Mouse (Mus musculus): ENCODE measurements at regions not wholly inside any gene's neighbourhood (a gene's known extent, or its start where the extent isn't known, plus 50 kb on each side); places are given as distances from the start of the nearest gene placed in this dataset.

- DNase-seq (ENCODE audit: low spot score in 2 of 2) = no peak
Measured at GRCm38 (mm10) chr2:114828192-114828591, 173.4 kb upstream of the Dph6 start.

DNA sequence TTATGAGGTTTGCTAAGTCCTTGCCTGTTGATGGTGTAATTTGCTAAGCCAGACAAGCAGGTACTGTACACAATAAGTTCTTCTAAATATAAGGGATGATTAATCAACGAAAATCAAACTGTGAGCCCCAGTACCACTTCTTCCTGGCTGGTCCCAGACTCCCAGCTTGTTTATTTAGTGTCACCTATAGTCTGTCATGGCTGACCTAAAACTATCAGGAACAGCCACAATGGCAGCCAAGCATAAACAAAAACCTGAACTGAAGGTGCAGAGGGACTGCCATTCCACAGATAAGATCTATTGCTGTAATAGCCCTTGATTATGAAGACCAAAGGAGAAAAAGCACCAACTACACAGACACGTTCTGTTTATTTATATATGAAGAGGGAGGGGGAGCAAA, 180.9 kb upstream of the Dph6 start:
- DNase-seq (ENCODE audit: low spot score in 2 of 2) = no peak

DNA sequence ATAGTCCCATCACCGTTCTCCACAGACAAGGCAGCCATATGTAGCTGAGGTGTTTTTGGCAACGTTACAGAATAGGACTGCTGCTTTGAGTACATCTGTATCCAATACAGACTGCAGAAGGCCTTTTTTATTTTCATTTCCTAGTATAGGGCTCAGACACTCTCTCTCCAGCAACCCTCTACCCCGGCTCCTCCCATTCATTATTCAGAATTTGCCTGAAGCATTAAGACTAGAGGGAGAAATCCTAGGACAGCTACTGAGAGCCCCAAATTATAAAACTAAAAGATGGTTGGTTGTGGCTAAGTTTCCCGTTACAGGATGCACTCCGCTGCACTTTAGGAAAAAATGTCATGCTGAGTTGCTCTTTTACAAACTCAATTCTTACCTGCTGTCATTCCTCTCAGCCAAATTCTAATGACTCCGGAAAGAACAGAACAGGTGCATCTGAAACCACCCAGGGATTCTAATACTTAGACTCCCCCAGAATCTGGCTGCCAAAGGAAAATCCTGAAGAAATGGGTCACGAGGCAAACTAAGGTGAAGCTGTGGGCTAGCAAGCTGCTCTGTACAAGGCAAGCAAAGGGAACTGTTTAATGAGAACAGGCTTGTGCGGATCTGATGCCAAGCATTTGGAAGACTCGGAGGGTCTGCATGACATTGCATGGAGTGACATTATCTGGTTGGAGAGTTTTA, 189.1 kb upstream of the Dph6 start:
- DNase-seq (ENCODE audit: low spot score in 2 of 2) = no peak

- DNase-seq (ENCODE audit: low spot score in 2 of 2) = no peak
Measured at GRCm38 (mm10) chr2:114844389-114844771, 189.6 kb upstream of the Dph6 start.

GRCm38 (mm10) chr2:114848439-114848838, 193.7 kb upstream of the Dph6 start:
- no peak for DNase-seq (ENCODE audit: low spot score in 2 of 2)

DNA sequence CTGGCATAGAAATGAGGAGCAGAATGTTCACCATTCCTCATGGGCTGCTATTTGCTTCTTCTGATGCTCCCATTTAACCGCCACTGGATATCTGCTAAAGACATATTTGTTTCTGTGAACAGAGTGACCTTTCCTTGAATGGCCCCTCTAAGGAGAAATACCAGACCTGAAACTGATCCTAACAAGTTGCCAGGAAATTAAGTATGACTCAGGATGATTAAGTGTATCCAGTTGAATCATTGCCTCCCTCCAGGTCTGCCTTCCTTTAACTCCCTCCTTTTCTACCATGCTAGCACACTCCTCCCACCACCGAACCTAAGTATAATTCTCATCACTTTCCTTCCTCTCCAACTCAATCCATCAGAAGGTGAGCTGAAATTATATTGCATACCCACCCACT, 194.2 kb upstream of the Dph6 start:
- no peak for DNase-seq (ENCODE audit: low spot score in 2 of 2)

DNA sequence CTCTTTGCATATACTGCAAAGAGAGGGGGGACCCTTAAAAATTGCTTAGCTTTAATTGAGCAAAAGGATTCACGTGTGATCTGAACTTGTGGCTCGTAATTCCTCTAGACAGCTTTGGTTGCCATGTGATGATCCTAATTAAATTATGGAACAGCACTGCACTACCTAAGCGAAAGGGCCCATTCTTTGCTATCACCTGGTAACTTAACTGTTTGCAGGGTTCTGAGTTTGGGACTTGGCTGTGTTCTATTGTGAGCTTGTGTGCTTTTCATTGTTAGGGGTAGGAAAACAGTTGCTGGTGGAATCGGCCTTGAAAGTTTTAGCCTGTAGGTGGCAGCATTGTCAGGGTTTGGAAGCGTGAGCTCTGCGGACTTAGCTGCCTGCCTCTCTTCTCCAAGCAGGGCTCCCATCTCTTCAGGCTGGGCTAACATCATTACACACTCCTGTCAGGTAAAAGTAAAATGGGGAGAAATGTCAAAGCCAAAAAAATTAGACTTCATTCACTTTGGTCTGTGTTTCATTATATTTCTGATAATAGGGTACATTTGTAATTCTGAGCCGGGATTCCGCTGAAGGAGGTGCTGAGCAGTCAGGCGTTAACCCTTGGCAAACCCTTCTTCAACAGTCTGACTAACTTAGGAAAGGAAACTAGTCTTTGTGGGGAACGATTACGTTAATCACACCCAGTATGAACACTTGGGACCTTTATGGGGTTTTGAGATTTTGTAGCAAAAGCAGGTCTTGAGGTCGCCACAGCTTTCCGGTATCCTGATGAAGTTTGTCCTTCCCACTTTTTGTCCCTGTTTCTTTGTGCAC, 199.2 kb upstream of the Dph6 start:
- DNase-seq (ENCODE audit: low spot score in 2 of 2) = peak; percentile 21 to 62

DNA sequence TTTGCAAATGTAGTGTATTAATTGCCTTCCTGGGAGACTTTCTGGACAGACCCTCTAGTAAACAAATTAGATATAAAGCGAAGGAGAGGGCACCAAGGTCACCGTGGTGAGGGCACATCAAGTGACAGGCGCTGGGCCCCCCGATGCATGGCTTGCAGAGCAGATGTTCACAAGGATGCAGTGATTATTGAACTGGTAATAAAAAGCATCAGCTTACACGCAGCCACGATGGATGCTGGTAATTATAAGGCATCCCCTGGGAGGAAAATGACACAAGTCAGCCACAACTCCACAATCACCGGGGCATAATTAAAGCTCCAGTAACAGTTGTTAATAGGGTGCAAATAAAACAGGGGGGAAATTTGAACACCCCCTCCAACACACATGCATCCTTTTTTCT, 217.5 kb upstream of the Dph6 start:
- no peak for DNase-seq (ENCODE audit: low spot score in 2 of 2)

- DNase-seq (ENCODE audit: low spot score in 2 of 2) = no peak
Measured at GRCm38 (mm10) chr2:114873090-114873489, 218.3 kb upstream of the Dph6 start.

- no peak for DNase-seq (ENCODE audit: low spot score in 2 of 2)
Measured at GRCm38 (mm10) chr2:114879084-114879483, 224.3 kb upstream of the Dph6 start.

GRCm38 (mm10) chr2:114879784-114880183, 225.0 kb upstream of the Dph6 start:
- DNase-seq (ENCODE audit: low spot score in 2 of 2) = no peak

- DNase-seq (ENCODE audit: low spot score in 2 of 2) = no peak
Measured at GRCm38 (mm10) chr2:114885734-114886260, 231.0 kb upstream of the Dph6 start.

GRCm38 (mm10) chr2:114898812-114899211, 244.0 kb upstream of the Dph6 start:
- DNase-seq (ENCODE audit: low spot score in 2 of 2) = no peak

- no peak for DNase-seq (ENCODE audit: low spot score in 2 of 2)
Measured at GRCm38 (mm10) chr2:114911845-114912500, 257.2 kb upstream of the Dph6 start.

GRCm38 (mm10) chr2:114915025-114915690, 260.4 kb upstream of the Dph6 start:
- DNase-seq (ENCODE audit: low spot score in 2 of 2) = peak in 1 of 2 experiments; percentile 16

- no peak for DNase-seq (ENCODE audit: low spot score in 2 of 2)
Measured at GRCm38 (mm10) chr2:114918420-114919332, 263.9 kb upstream of the Dph6 start.

GRCm38 (mm10) chr2:114923911-114924310, 269.1 kb upstream of the Dph6 start:
- DNase-seq (ENCODE audit: low spot score in 2 of 2) = no peak

DNA sequence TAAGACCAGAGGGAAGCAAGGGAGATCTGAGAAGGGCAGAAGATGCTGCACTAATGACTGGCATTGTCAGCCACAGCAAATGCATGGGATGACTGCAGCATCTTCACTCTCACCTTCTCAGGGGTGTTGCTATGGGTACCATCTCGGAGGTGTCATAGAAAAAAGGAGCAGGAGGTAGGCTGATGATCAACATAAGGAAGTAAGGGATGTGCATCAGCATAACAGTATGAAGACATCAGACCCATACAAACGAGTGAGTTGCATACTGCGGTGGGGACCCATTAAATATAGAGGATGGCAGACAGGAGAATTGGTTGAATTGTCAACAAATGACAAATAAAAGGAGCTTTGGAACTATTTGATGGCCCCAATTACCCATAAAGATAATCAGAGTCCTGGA, 280.7 kb upstream of the Dph6 start:
- no peak for DNase-seq (ENCODE audit: low spot score in 2 of 2)

GRCm38 (mm10) chr2:114938416-114939147, 283.8 kb upstream of the Dph6 start:
- no peak for DNase-seq (ENCODE audit: low spot score in 2 of 2)

GRCm38 (mm10) chr2:114966111-114966510, 311.3 kb upstream of the Dph6 start:
- DNase-seq (ENCODE audit: low spot score in 2 of 2) = no peak

Data from gastrocnemius, postnatal 4 days (tissue).